8 mouse cellular contexts compared by ENCODE assay signal in genomic region chr6:95117614-95118541, GRCm38 (mm10). TPM values are rescaled to one million over a fixed set of nuclear protein-coding genes. Genes with fewer than 3 reads are reported as not detected.
DNase-seq lines count a peak whose midpoint lies in the region; ATAC-seq lines count a peak whose summit lies in the region.

No protein-coding gene starts in this region.

- peak overlapping the region; percentile 76 for H3K4me3 ChIP-seq in hindbrain, embryonic 14.5 days (replicated peaks; ENCODE audit: low read length)

- peak overlapping the region; percentile 87 for H3K27ac ChIP-seq in hindbrain, embryonic 14.5 days

- peak overlapping the region; percentile 85 for H3K4me2 ChIP-seq in hindbrain, embryonic 14.5 days (replicated peaks)

- H3K9ac ChIP-seq in hindbrain, embryonic 14.5 days = peak overlapping the region; percentile 73

- no peaks in the 10 kb centered on the region for H3K27me3 ChIP-seq in hindbrain, embryonic 14.5 days (ENCODE audit: control insufficient read depth, insufficient read depth, low read length)

- peaks cover 12% of the 10 kb centered on the region for H3K36me3 ChIP-seq in hindbrain, embryonic 14.5 days (replicated peaks; ENCODE audit: control insufficient read depth, insufficient read depth)

- H3K9me3 ChIP-seq in hindbrain, embryonic 14.5 days (ENCODE audit: control insufficient read depth, low read length) = no peaks in the 10 kb centered on the region

- DNase-seq in R1 (ENCODE audit: low read depth, low spot score) = peak; percentile 99
- DNase-seq in cerebellum, postnatal 25 days = peak; percentile 92 to 95
- peak; percentile 81 to 87 for DNase-seq in frontal cortex, postnatal 25 days (ENCODE audit: low spot score in 2 of 2)
- DNase-seq in hindbrain, embryonic 14.5 days (ENCODE audit: low spot score) = peak; percentile 97
- peak; percentile 92 to 94 for DNase-seq in layer of hippocampus, postnatal 36 days
- DNase-seq in lung, postnatal 36 days = peak; percentile 98
- DNase-seq in retina, postnatal 1 day = peak; percentile 99
- peak; percentile 78 to 93 for DNase-seq in urinary bladder, adult 18-20 months (ENCODE audit: low spot score in 2 of 2)

- ATAC-seq in hindbrain, embryonic 14.5 days (ENCODE audit: low FRiP score) = peak; percentile 99

- H3K4me1 ChIP-seq in hindbrain, embryonic 14.5 days (replicated peaks; ENCODE audit: control insufficient read depth, insufficient read depth, low read length) = peaks cover 11% of the 10 kb centered on the region

- WGBS in hindbrain, embryonic 14.5 days = under 1% methylated on average over 92 of the region's 103 CpGs

RNA-seq across cellular contexts. Expression of gene Kbtbd8, which starts 0.8 kb away (rescaled TPM):
- 5.2 and 6.5 TPM in 2 replicates for polyA plus RNA-seq in hindbrain, embryonic 14.5 days (2014; fragmentation: Nextera tagmentation; extraction: Ambion mirVana)
- total RNA-seq in layer of hippocampus, postnatal 36 days (2021) = 10 to 100 TPM in 1 of 2 experiments, 1 to 10 TPM in 1; 8.1 to 10.9 TPM

Comparison
In these comparisons a context has a peak if more than half of its experiments do, and no peak if none do; other contexts are left out.
1. Peak in every context shown above with its lines: DNase-seq, ATAC-seq, H3K4me3 ChIP-seq and H3K27ac ChIP-seq.